Mouse (Mus musculus): ENCODE results near the gene Akap9. TPM values are rescaled to one million over a fixed set of nuclear protein-coding genes. Genes with fewer than 3 reads are reported as not detected.
"Not testable (repeated sequence)": the region's sequence is repeated elsewhere in the genome, so short reads cannot be mapped to it uniquely, and the experiment has no call there.

The Akap9 gene
- 10 to 100 TPM; 46.7 to 47.5 TPM for total RNA-seq (2021)
- long read RNA-seq, experiment 1, partial matches to known transcripts: 4 of 4 reads
- long read RNA-seq, experiment 1, other reads (novel, unspliced or antisense): 0 of 4 reads
- long read RNA-seq, experiment 2, partial matches to known transcripts: 2 of 5 reads
- long read RNA-seq, experiment 2, other reads (novel, unspliced or antisense): 2 of 5 reads

DNA sequence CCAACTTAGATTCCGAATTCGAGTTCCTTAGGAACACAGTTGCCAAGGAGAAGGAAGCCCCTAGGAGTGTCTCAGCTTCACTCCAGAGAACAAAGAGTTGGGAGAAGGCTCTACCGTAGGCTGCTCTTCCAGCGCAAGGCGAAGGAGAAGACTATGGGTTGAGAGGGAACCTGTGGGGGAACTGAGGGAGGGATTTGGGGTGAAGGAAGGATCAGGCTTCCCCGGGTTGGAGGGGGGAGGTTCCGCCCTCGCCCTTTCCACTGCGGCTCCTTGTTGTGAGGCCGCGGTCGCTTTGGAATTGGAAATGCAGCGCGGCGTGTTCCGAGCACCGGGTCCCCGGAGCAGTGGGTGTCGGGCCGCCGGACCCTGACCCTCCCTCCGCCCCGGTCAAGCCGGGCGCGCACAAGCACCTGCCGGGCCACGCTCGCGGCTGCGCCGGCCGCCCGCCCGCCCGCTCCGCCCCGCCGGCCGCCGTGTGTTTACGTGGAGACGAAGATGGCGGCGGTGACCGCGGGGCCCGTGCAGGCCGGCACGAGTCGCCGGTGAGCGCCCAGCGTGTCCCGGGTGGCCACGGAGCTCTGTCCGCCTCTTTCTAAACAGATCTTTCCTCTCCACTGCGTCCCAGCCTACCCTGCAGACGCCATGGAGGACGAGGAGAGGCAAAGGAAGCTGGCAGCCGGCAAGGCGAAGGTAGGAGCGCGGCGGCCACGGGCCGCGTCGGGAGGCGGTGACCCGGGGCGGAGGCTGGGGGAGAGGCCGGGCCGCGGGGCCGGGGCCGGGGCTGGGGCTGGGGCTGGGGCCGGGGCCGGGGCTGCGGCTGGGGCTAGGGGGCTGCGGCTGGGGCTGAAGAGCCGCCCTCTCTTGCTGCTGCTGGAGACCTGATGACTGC is at the start of gene Akap9:
Gene Akap9 (plus strand): TSS at position 254 of the 889 bp plus-strand sequence.
- intact Hi-C loops (cut with DNase I): loop anchor here (2.0 kb wide), 1 partner anchor 33 kb away; no protein-coding TSS in a partner anchor
- DNase-seq: peak; percentile 74 to 81

DNA sequence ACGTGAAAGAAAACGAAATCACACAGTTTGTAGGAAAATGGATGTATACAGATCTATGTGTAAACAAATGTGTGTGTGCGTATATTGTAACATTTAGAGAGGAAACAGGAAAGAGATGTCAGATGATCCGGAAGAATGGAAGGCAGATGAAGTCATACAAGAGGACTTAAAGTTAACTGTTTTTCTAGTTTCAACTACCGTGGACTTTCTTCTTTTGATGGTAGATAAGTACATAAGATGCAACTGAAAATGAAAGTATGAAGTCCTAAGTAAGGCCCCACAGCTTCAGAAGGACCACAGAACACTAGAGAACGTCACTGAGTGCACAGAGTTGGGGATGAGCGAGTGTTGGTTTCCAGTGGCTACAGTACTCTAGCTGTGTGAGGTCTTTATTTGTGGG is 41.0 kb upstream of the Akap9 start:
- intact Hi-C loops (cut with DNase I); DNase-seq: not testable (repeated sequence)

DNA sequence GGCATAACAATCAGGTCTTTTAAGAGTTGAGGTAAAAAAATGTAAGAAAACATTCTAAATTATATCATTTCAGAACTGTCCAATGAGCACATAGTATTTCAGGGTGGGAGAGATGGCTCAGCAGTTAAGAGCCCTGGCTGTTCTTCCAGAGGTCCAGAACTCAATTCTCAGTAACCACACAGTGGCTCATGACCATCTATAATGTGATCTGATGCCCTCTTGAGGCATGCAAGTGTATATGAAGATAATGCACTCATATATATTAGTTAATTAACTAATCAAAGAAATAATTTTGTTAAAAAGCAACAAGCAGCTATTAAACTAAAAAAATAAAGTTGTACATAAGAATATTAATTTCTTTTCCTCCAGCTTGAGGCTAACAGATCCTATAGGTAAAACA is 38.7 kb upstream of the Akap9 start:
- no peak for DNase-seq
- intact Hi-C loops (cut with DNase I): no loop called here

DNA sequence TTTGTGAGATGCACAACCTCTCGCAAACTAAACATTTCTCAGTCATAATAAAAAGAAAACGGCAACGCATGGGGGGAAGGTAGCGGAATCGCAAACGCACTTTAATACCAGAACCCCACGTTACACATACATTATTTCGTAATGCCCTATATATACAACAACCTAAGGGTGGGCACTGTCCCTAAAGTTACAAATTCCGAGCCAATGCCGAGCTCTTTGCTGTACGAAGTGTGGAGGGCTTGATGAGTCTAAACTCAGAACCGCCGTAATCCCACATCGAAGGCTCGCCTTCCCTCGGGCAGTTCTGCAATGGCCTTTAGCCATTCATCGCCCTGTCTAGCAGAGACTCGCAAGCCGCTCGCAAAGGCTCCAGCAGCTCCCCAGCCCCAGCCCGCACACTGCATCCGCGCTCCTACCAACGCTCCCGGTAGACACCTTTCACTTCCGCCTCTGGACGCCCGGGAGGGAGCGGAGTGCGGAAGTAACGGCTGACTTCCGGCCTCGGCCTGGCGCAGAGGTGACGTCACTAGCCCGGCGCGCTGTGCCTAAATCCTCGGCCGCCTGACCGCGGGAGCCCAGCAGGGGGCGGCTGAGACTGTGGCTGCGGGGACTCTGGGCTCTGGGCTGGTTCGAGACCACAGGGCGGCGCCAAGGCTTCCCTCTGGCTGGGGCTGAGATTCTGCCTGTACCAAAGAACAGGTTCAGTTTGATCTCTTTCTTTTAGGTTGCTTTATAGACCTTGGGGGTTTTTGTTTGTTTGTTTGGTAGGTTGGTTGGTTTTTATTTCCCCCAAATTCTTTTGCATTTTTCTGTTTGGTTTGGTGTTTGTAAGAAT is 34.2 kb upstream of the Akap9 start, which contains the start of gene Mterf1a:
Gene Mterf1a (minus strand): TSS at position 475 of the 835 bp plus-strand sequence.
- intact Hi-C loops (cut with DNase I): loop anchor here (2.0 kb wide), 2 partner anchors 33 to 297 kb away; no protein-coding TSS in a partner anchor
- DNase-seq: peak; percentile 15 to 41

DNA sequence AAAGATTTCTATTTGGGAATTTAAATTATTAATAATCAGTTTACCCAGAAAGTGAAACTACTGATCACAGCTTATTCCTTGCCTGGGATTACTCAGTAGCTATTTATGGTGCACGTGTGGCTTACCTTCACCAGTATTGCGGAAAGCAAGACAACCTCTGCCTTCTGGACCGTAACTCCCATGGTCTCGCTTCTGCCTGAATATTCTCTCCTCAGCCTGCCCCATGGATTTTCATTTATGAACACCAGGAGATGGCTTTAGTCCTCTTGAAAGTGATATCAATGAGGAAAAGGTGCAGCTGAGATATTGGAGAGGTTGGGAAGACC is 33.6 kb upstream of the Akap9 start:
- DNase-seq: not testable (repeated sequence)
- intact Hi-C loops (cut with DNase I): loop anchor here (2.0 kb wide), 2 partner anchors 33 to 297 kb away; no protein-coding TSS in a partner anchor

DNA sequence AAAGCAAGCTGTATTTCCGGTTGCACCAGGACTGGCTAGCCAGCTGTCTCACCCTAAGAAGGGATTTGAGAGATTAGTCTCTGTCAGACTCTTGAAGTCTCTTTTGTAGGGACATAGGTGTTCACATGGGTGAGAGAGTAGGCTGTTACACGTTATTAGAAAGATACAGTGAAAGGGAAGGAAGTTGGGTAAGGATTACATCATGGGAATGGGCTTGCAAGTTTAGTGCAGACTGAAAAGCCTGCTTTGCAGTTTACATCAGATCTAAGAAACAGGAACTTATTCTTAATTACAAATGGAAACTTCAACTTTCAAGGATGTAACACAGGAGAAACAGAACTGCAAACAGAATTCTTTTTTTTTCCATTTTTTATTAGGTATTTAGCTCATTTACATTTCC is 22.4 kb upstream of the Akap9 start:
- intact Hi-C loops (cut with DNase I): no loop called here
- DNase-seq: no peak

DNA sequence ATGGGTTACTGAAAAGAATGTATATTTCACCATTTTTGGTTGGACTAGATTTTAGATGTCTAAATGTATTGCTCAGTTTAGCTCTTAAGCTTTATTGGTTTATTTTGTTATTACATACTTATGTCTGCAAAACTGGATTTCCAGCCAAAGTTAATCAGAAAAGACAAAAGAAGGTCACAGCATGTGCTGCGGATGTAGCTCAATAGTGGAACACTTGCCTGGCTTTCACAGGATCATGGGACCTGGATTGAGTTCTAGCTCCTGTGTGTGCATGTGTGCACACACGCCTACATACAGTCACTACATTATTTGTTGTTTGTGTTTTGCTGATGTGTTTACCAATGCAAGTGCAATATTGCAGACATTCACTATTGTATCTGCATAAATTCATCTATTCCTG is 5.5 kb upstream of the Akap9 start:
- intact Hi-C loops (cut with DNase I): no loop called here
- no peak for DNase-seq

DNA sequence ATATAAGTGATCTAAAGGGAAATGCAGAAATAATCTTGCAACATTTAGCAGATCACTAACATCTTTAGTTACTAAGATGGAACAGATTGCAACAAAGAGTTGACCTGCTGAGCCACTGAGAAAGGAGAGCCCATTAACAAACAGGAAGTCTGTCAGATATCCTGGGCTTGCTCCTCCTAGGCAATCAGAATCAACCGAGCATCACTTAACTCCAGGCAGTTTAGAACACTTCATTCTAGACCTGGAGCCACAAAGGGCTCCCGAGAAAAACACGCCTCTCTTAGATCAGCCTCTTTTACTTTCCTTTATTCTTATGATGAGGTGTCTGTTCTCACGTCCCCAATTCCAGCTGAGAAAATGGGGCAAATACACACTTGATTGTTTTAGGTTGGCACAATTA is 1.2 kb upstream of the Akap9 start:
- intact Hi-C loops (cut with DNase I): loop anchor here (2.0 kb wide), 1 partner anchor 32 kb away; no protein-coding TSS in a partner anchor
- DNase-seq: no peak

DNA sequence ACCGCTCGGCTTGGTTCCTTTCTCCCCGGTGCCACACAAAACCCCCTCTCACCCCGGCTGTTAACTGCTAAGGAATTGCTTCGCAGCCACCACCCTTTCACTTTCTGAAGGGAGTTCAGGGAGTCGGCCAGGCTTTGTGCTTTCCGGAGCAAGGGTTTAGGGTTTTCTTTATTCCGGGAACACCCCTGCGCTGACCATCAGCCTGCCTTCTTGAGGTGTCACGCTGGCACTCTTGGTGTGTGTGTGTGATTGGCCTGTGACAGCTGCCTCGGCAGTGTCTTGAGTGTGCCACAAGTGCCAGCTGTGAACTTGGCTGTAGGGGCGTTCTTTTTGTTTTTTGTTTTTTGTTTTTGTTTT is 814 bp downstream of the Akap9 start:
- intact Hi-C loops (cut with DNase I): no loop called here

DNA sequence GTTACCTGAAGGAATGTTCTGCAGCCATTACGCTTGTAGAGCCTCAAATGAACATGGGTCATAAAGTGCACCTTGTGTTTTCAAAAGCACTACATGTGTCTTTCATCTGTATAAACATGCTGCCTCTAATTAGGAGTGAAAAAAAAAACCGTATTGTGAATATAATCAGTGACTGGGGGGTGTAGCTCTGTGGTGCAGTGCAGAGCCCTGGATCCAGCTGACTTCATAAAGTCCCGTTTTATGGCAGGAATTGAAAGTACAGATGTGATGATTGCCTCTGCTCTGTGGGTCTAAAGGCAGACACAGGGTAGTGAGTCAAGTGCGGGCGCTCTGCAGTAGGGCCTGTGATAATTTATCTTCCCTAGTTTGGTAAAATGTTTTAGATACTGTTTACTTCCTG is 2.9 kb downstream of the Akap9 start:
- no peak for DNase-seq
- intact Hi-C loops (cut with DNase I): no loop called here

More for the DNA sequence above, 814 bp downstream of the Akap9 start:
- DNase-seq: peak; percentile 25 to 42

DNA sequence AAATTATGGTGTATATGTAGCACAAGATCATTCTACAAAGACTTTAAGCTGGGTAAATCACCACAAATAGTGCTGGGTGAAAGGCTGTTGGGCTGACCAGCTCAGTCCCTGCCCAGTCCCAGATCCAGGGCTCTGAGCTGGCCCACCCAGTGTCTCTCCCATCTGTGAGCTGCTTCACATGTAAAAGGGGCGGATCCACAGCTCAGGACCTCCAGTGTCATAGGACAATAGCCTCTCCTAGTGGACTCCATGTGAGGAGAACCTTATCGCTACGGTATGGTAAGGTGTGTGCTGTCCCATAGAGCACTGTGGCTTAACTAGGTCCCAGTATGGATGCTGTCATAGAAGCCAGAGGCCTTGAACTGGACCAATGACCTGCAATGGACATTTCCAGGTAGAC is 3.8 kb downstream of the Akap9 start:
- no peak for DNase-seq
- intact Hi-C loops (cut with DNase I): no loop called here

DNA sequence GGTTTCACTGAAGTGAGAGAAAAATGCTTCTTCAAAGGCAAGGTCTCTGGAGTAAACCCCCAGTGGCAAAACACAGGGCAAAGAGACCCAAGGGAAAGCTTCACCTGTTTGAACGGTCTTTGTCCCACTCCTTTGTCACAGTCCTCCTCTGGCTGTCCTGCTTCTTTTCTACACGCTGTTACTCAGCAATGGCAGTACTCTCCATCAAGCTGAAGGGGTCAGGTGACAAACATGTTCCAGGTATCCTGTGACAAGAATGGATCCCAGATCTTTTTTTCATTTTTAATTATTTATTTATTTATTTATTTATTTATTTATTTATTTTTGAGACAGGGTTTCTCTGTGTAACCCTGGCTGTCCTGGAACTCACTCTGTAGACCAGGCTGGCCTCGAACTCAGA is 5.7 kb downstream of the Akap9 start:
- intact Hi-C loops (cut with DNase I): no loop called here
- no peak for DNase-seq

DNA sequence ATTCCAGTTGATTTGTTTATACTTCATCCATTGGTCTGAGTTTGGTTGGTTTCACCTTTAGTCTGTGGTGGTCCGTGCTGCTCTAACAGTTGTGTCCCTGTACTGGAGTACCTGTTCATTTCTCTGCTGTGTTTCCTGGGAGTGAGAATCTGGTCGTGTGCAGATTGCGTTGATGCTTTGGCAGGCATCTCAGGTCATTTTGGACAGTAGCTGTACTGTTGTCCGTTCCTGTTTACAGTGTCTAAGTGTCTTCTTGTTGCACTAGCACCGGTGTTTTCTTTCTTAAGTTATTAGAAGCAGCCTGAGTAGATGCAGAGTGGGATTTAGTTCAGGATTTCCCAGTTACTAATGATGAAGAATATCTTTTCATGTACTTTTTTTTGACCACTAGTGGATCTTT is 7.4 kb downstream of the Akap9 start:
- DNase-seq: no peak
- intact Hi-C loops (cut with DNase I): no loop called here

DNA sequence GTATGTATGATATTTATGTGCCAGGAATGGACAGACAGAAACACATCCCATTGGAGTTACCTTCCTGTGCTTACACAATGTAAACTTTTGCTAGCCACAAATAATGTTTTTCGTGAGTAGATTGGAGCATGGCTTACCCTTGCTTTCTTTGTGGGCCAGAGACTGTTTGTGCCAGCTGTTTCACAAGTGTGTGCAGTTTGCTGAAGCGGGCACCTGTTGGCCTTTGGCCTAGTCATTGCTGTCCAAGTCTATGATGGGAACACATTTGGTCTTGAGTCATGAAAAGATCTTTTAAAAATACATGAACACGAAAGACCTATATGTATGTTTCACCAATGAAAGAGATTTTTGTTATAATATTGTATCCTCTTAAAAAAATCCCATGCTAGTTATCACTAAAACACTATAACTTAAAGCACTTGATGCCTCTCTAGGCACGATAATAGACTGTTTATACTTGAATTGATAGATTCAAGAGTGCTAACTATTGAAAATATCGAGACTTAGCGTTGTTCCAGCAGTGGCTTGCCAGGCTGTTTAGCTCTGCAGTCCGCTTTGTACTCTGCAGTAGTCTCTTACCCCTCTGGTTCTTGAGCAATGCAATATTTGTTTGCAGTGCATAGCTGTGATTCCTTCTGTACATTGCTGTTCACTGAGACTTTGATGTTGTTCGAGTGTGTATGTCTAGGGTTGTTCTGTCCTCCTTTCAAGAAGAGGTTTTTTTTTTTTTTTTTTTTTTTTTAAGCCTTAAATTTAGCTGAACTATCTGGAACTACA is 8.1 kb downstream of the Akap9 start:
- no peak for DNase-seq
- intact Hi-C loops (cut with DNase I): no loop called here

DNA sequence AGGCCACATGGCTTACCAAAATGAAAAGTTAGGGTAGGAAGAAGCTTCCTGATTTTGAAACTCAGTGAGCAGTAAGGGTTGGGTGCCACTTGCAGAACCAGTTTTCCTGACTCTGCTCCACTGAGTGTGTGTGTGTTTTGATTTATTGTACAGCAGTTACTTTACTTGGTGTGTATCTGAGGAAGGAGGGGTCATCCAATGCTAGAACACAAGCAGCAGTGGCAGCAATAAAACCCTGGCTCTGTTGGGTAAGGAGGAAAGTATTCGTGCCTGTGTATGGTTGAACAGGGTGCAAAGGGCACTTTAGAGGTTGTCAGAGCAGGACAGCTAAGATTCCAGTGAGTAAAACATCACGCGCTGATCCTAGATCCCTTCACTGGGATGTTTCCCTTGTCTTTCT is 11.1 kb downstream of the Akap9 start:
- no peak for DNase-seq
- intact Hi-C loops (cut with DNase I): no loop called here

DNA sequence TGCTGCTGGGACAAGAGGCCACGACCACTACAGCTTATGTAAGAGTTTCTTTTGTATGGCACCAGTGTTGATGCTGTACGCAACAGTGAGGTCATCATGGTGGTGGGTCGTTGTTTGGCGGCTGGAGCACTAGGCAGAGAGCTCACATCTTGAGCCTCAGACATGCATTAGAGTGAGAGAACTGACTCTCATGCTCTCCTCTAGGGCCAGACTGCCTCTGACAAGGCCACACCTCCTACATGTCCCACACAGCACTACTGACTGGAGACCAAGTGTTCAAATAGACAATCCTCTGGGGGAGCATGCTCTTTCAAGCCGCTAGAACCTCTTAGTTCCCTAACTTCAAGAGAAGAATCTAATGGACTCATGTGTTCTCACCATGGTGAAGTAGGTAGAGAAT is 11.5 kb downstream of the Akap9 start:
- intact Hi-C loops (cut with DNase I): no loop called here

DNA sequence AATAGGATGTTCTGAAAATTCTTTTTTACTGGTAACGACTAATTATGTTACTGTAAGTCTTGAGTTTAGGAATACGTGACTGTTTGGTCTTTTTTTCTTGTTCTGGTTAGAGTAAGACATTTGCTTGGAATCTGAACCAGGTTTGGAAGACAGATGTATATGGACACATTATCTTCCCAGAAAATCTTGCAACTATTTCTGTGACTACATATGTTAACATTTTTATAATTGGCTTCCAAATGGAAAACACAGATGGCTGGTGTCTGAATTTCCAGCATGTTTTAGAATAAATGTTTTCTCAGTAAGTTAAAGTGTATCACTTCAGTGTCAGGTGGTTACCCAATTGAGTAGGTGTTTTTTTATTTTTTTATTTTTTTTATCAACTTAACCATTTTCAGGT is 13.4 kb downstream of the Akap9 start:
- intact Hi-C loops (cut with DNase I): no loop called here
- no peak for DNase-seq

More for the DNA sequence above, 11.5 kb downstream of the Akap9 start:
- DNase-seq: no peak

DNA sequence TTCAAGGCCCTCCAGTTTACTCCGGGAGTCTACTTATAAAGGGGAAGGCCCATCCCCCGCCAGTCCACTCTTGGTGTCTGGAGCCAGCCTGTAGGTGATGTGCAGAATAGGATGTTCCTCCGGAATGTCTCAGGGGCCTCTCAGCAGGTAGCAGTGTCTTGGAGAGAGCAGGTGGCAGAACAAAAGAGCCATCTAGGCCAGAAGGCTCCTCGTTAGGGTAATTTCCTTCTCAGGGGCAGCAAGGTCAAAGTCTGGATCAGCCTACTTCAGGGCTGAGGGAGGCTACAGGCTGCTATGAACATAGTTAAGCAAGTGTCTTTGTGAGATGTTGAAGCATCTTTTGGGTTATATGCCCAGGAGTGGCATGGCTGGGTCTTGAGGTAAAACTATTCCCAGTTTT is 15.3 kb downstream of the Akap9 start:
- intact Hi-C loops (cut with DNase I); DNase-seq: not testable (repeated sequence)

DNA sequence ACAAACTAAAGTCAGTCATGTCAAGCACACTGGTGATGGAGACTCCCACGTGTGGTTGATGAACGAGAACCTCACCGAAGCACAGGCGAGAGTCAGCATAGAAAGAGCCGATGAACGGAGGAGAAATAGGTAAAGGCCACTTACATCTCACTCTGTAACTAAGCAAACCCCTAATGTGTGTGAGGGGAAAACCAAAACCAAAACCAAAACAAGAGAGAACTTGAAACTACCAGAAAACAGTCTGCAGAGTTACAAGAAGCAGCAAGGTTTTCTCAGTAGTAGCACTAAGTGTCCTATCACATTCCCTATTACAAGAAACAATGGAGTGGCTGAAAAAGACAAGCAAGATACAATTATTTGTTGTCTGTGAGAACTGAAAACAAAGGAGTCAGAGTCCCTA is 24.6 kb downstream of the Akap9 start:
- intact Hi-C loops (cut with DNase I): no loop called here

DNA sequence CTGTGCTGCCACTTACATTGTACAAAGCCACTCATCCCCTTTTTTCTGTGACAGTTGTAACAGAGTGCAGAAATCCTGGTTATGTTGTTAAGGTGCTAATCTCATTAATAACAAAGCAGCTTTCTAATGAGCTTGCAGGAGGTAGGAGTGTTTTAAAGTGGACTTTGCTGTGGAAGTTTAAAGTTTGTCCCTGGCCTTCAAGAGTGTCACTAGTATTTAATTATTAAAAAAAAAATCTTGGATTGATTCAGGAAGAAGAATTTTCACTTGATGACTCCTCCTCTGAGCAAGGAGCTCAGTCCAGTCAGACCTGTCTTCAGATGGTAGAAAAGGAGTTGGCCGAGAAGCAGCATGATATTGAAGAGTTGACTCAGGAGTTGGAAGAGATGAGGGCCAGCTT is 26.7 kb downstream of the Akap9 start:
- DNase-seq: no peak
- intact Hi-C loops (cut with DNase I): no loop called here

More for the DNA sequence above, 24.6 kb downstream of the Akap9 start:
- DNase-seq: no peak
